Mouse (Mus musculus) heart, postnatal 0 days (tissue): ENCODE data around the gene H2al2a. TPM values are rescaled to one million over a fixed set of nuclear protein-coding genes. Genes with fewer than 3 reads are reported as not detected.

Experiments
- ATAC-seq: fragments of 200-750 bp; cut with Nextera tagmentation; 2 replicates; pipeline ENCODE4 v1.8.0; 2017; ENCODE audit warnings: low read depth, moderate number of reproducible peaks, moderate library complexity; ENCODE audit not compliant: insufficient read depth
- DNase-seq: peaks from one replicate; pipeline ENCODE4 v3.0.0-alpha.2; 2016; ENCODE audit warnings: low spot score
- H3K27ac ChIP-seq: fragments of 300-500 bp; sonication (generic); 2 replicates; pipeline ENCODE4 v1.5.1; 2014; ENCODE audit warnings: low read depth, mild to moderate bottlenecking
- H3K27me3 ChIP-seq: fragments of 300-500 bp; sonication (generic); 2 replicates; pipeline ENCODE4 v1.6.1; 2014; ENCODE audit warnings: low read length, mixed read lengths; ENCODE audit not compliant: control insufficient read depth, insufficient read depth
- H3K36me3 ChIP-seq: fragments of 300-500 bp; sonication (generic); replicated peaks from 2 replicates; pipeline ENCODE4 v1.6.1; 2014; ENCODE audit warnings: low read length, mixed read lengths; ENCODE audit not compliant: control insufficient read depth, insufficient read depth
- H3K4me1 ChIP-seq: fragments of 300-500 bp; sonication (generic); 2 replicates; pipeline ENCODE4 v1.6.1; 2014; ENCODE audit warnings: antibody characterized with exemption; ENCODE audit not compliant: control insufficient read depth, insufficient read depth
- H3K4me2 ChIP-seq: fragments of 300-500 bp; sonication (generic); 2 replicates; pipeline ENCODE4 v1.6.1; 2014; ENCODE audit warnings: low read depth, mild to moderate bottlenecking, low read length, moderate library complexity
- H3K4me3 ChIP-seq: fragments of 300-500 bp; sonication (generic); 2 replicates; pipeline ENCODE4 v1.5.1; 2014; ENCODE audit warnings: low read depth, low read length
- H3K9ac ChIP-seq: fragments of 300-500 bp; sonication (generic); replicated peaks from 2 replicates; pipeline ENCODE4 v1.6.1; 2014; ENCODE audit warnings: low read depth, low read length, mixed read lengths
- H3K9me3 ChIP-seq: fragments of 300-500 bp; sonication (generic); replicated peaks from 2 replicates; pipeline ENCODE4 v1.6.1; 2016; ENCODE audit warnings: low read length; ENCODE audit not compliant: control insufficient read depth
- CTCF ChIP-seq: IDR thresholded peaks from 2 replicates; pipeline ENCODE4 v1.5.1; 2016; ENCODE audit warnings: antibody characterized with exemption, control low read depth, low read depth
- EP300 ChIP-seq: IDR thresholded peaks from 2 replicates; pipeline ENCODE4 v1.6.1; 2016; ENCODE audit warnings: antibody characterized with exemption, low read depth
- WGBS: fragments of 180-500 bp; shearing (Covaris S2); extraction: QIAGEN DNeasy Blood & Tissue Kit; methylation state at CpG from one replicate; pipeline ENCODE4 v1.1.7; 2014; 5-methylcytosine and 5-hydroxymethylcytosine counted together
- polyA plus RNA-seq: library from polyadenylated mRNA; unstranded; fragments of >200 nt; fragmentation: Nextera tagmentation; extraction: Ambion mirVana; gene quantifications from 2 replicates; pipeline ENCODE4 v1.2.1, GENCODE M21; 2015
- total RNA-seq: library from RNA; depleted of rRNA; stranded (reverse); fragments of >200 nt; gene quantifications from 2 replicates; pipeline ENCODE4 v1.2.3, GENCODE M21; 2014; ENCODE audit warnings: low replicate concordance

H2al2a gene
- total and polyA plus RNA-seq, 2 experiments from 2014 or later: not detected

DNA sequence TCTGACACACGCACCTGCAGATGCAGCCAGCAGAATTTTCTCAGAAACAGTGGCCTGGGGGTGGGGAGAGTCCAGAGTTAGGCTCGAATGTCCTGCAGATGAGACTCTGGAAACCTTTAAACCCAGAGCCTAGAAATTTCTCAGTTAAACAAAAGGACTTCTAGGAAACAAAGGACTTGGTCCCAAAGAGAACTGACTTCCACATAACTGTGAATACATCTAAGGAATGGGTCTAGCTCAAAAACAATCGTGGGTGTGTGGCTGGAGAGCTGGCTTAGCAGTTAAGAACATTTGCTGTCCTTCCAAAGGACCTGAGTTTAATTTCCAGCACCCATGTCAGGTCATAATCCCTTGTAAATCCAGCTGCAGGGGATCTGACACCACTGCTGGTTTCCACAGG, 18.8 kb upstream of the H2al2a start:
- no peak for DNase-seq

GRCm38 (mm10) chr2:18012866-18013265, 16.1 kb upstream of the H2al2a start:
- Histone ChIP-seq H3K27ac (no peak overlapping the region), H3K9me3 (no peaks in the 10 kb centered on the region), H3K36me3 (no peaks in the 10 kb centered on the region), H3K9ac (no peak overlapping the region), H3K27me3 (no peaks in the 10 kb centered on the region), H3K4me2 (no peak overlapping the region), H3K4me1 (no peaks in the 10 kb centered on the region), H3K4me3 (no peak overlapping the region)
- TF ChIP-seq CTCF (no peak), EP300 (no peak)
- ATAC-seq (no peak), DNase-seq (no peak)
- 60% methylated on average over 3 of the region's 3 CpGs for WGBS

More for the DNA sequence above, 18.8 kb upstream of the H2al2a start:
- H3K4me2 ChIP-seq: no peak overlapping the region
- H3K9me3 ChIP-seq: no peaks in the 10 kb centered on the region; the same call in 1 of the 2 replicates
- WGBS: 65% methylated on average over 3 of the region's 3 CpGs
- no peak overlapping the region for H3K4me3 ChIP-seq
- H3K36me3 ChIP-seq: no peaks in the 10 kb centered on the region
- TF ChIP-seq EP300 (no peak), CTCF (no peak)
- H3K27ac ChIP-seq: no peak overlapping the region
- no peak for ATAC-seq
- no peaks in the 10 kb centered on the region for H3K4me1 ChIP-seq
- H3K27me3 ChIP-seq: no peaks in the 10 kb centered on the region
- H3K9ac ChIP-seq: no peak overlapping the region

DNA sequence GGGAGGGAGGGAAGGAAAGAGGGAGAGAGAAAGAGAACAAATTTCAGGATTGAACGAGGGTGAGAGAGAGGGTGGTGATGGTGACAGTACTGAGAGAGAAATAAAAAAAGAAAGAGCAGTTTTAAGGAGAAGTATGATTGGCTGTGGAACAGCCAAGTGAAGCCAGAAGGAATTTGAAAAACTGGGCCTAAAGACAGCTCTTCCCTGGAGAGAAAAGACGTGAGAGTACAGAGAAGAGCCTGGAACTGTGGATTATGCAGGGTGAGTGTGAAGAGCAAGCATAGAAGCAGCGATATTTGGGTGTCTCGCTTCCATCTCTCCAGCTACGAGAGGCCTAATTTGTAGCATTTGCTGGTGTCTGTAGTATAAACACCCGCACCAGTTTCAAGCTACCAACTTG, 14.5 kb upstream of the H2al2a start:
- WGBS: 78% methylated on average over 6 of the region's 6 CpGs
- H3K27ac ChIP-seq: no peak overlapping the region
- no peaks in the 10 kb centered on the region for H3K9me3 ChIP-seq

GRCm38 (mm10) chr2:18005137-18005536, 8.4 kb upstream of the H2al2a start:
- Histone ChIP-seq H3K4me1 (no peaks in the 10 kb centered on the region), H3K4me2 (no peak overlapping the region), H3K36me3 (no peaks in the 10 kb centered on the region), H3K9ac (no peak overlapping the region), H3K27ac (no peak overlapping the region), H3K9me3 (no peaks in the 10 kb centered on the region), H3K4me3 (no peak overlapping the region), H3K27me3 (no peaks in the 10 kb centered on the region)
- DNase-seq (no peak), ATAC-seq (no peak)
- WGBS: 35% methylated on average over 8 of the region's 8 CpGs
- no peak for TF ChIP-seq CTCF
- no peak for TF ChIP-seq EP300

More for the DNA sequence above, 14.5 kb upstream of the H2al2a start:
- Histone ChIP-seq H3K4me1 (no peaks in the 10 kb centered on the region), H3K4me2 (no peak overlapping the region), H3K4me3 (no peak overlapping the region), H3K36me3 (no peaks in the 10 kb centered on the region), H3K9ac (no peak overlapping the region), H3K27me3 (no peaks in the 10 kb centered on the region)
- TF ChIP-seq CTCF: no peak
- no peak for TF ChIP-seq EP300
- no peak for ATAC-seq
- no peak for DNase-seq

DNA sequence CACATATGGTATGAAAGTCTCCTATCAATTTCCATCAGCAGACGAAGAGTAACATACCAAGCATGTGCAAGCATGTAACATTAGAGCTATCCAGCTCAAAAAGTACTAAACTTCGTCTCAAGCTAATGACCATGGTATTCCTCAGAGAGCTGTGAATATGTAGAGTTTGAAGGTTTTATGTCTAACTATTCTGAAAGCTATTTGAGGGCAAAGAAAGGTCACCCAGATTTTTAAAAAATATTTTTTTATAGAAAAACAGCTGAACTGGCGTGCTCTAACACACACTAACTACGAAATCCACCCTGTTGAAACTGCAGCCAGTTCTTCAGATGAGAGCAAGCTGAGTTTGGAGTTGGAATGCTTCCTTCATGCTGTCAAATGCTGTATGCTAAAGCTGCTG, 7.5 kb upstream of the H2al2a start:
- ATAC-seq: no peak
- no peaks in the 10 kb centered on the region for H3K27me3 ChIP-seq

GRCm38 (mm10) chr2:18002306-18002705, 5.5 kb upstream of the H2al2a start:
- WGBS: 93% methylated on average over 3 of the region's 3 CpGs
- Histone ChIP-seq H3K4me1 (no peaks in the 10 kb centered on the region), H3K9ac (no peak overlapping the region), H3K4me2 (no peak overlapping the region), H3K27ac (no peak overlapping the region), H3K4me3 (no peak overlapping the region), H3K9me3 (no peaks in the 10 kb centered on the region), H3K27me3 (no peaks in the 10 kb centered on the region), H3K36me3 (no peaks in the 10 kb centered on the region)
- ATAC-seq (no peak), DNase-seq (no peak)
- TF ChIP-seq EP300: no peak
- TF ChIP-seq CTCF: no peak

More for the DNA sequence above, 7.5 kb upstream of the H2al2a start:
- 80% methylated on average over 4 of the region's 4 CpGs for WGBS
- H3K4me2 ChIP-seq: no peak overlapping the region
- no peak overlapping the region for H3K4me3 ChIP-seq
- TF ChIP-seq CTCF (no peak), EP300 (no peak)
- no peaks in the 10 kb centered on the region for H3K4me1 ChIP-seq
- DNase-seq: no peak
- no peak overlapping the region for H3K27ac ChIP-seq
- H3K9me3 ChIP-seq: no peaks in the 10 kb centered on the region
- H3K36me3 ChIP-seq: no peaks in the 10 kb centered on the region
- no peak overlapping the region for H3K9ac ChIP-seq
